Mouse (Mus musculus) layer of hippocampus, postnatal 10 days (tissue): Measurements from ENCODE around the gene Rrbp1. TPM values are rescaled to one million over a fixed set of nuclear protein-coding genes. Genes with fewer than 3 reads are reported as not detected.

Experiments used
- DNase-seq, 2 experiments: peaks; one replicate each; pipeline ENCODE4 v3.0.0; 2021; ENCODE audit warnings: low spot score in 2 of 2
- total RNA-seq, 2 experiments: library from RNA; stranded (reverse); gene quantifications; 2 replicates each; pipeline ENCODE4 v1.2.3; 2021

Gene Rrbp1
- total RNA-seq, 2 experiments from 2014 or later = 94.7 to 102 TPM

GRCm38 (mm10) chr2:143963318-143963717, 47.7 kb downstream of the Rrbp1 start:
- no peak for DNase-seq

- no peak for DNase-seq
Observed at GRCm38 (mm10) chr2:143962192-143962591, 48.9 kb downstream of the Rrbp1 start.

- DNase-seq = no peak
Observed at GRCm38 (mm10) chr2:143955746-143956145, 55.3 kb downstream of the Rrbp1 start.

- no peak for DNase-seq
Observed at GRCm38 (mm10) chr2:143955004-143955403, 56.1 kb downstream of the Rrbp1 start.

- DNase-seq = no peak
Observed at GRCm38 (mm10) chr2:143953944-143954343, 57.1 kb downstream of the Rrbp1 start.

DNA sequence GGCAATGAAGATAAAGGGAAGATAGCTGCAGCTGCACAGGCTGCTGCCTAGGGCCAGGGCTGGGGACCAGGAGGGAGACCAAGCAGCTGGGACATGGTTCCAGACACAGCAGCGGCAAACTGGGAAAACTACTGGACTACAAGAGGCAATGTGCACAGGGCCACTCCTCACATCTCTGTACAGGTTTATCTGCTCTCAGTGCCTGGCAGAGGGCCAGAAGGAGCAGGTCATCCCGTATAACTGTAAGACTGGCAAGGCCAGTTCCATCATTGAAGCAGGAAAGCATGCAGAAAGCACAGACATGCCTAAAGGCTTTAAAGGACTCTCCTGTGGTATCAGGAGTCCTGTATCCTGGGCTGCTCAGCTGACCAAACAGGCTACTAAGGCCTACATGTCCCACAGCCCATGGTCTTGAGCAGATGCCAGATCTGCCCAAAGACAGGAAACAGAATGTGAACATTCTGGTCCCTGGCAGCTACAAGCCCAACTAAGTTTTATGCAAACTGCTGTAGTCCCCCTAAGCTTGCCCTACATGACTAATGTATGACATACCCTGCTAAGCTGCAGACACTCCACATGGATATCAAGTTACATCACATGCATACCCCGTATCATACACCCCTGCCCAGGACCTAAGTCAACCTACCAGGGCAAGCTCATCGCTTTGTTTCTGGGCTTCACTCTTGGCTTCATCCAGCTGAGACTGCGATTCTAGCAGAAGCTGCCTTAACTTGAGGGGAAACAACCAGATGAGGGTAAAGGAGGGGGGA, 59.3 kb downstream of the Rrbp1 start:
- DNase-seq = no peak

DNA sequence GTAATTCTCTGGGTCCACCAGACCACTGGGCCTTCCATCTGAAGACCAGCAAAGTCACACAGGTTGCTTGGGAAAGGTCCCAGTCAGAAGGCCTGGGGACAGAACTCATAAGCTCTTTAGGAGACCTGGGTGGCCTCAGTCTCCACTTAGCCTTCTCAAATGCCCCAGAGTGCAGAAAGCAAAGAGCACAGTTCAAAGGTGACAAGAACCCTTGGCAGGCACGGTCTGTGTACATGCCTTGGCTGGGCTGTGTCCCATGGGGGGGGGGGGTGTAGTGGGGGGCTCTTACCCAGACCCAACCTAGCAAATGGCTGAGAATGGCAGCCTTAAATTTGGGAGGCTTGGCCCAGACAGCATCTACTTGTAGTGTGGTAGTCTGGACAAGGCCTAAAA, 60.0 kb downstream of the Rrbp1 start:
- no peak for DNase-seq

- DNase-seq = no peak
Observed at GRCm38 (mm10) chr2:143950290-143951027, 60.6 kb downstream of the Rrbp1 start.

- no peak for DNase-seq
Observed at GRCm38 (mm10) chr2:143949217-143949616, 61.8 kb downstream of the Rrbp1 start.

GRCm38 (mm10) chr2:143948416-143948815, 62.6 kb downstream of the Rrbp1 start:
- DNase-seq = no peak

- no peak for DNase-seq
Observed at GRCm38 (mm10) chr2:143947981-143948380, 63.1 kb downstream of the Rrbp1 start.

DNA sequence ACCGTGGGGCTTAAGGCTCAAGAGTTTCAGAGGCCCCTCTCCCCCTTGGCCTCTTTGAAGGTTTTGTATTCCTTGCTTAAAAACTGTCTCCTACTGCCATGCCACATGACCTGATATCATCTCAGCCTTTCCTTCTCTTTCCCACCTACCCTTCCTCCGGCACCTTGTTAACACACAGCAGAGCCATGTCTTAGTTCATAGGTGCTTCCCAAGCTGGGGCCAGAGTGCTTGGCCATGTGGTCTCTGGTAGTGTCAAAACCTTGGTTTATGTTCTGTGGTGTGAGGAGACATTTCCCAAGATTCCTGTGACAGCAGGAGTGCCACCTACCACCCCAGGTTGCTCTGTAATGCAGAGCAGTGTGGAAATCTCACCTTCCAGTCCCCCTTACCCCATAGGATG, 64.7 kb downstream of the Rrbp1 start:
- DNase-seq = no peak

- DNase-seq = no peak
Observed at GRCm38 (mm10) chr2:143945466-143946075, 65.5 kb downstream of the Rrbp1 start.

GRCm38 (mm10) chr2:143944796-143945195, 66.3 kb downstream of the Rrbp1 start:
- DNase-seq = no peak

GRCm38 (mm10) chr2:143940406-143940805, 70.7 kb downstream of the Rrbp1 start:
- no peak for DNase-seq

DNA sequence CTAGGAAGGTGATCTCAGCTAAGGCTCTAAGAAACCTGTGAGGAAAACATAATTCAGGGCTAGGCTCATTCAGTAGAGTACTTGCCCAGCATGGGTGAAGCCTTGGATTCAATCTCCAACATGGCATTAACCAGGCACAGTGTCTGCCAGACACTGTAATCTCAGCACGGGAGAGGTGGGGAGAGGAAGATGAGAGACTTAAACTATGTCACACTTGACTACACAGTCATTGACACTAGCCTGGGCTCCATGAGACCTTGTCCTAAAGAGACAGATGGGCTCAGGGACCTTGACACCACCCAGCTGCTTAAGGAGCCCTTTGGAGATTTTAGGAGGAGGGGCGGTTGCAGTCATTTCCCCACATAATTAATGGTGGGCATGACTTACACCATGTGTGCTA, 73.2 kb downstream of the Rrbp1 start:
- no peak for DNase-seq

DNA sequence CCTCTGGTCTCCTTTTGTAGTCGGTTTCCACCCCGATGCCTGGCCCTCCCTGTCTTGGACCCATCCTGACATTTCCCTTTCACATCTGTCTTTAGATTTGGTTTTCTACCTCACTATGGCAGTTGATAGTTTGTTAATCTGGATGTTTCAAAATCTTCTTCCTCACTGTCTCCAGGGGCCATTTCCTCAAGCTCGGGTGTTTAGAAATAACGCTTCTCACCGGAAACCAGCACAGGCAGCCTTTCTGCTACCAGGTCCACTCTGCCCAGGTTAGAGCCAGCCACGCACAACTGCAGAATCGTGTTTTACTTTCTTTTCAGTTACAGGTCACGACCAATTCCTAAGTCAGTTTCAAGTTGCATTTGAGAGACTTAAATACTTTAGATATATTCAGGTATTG, 76.6 kb downstream of the Rrbp1 start:
- no peak for DNase-seq

DNA sequence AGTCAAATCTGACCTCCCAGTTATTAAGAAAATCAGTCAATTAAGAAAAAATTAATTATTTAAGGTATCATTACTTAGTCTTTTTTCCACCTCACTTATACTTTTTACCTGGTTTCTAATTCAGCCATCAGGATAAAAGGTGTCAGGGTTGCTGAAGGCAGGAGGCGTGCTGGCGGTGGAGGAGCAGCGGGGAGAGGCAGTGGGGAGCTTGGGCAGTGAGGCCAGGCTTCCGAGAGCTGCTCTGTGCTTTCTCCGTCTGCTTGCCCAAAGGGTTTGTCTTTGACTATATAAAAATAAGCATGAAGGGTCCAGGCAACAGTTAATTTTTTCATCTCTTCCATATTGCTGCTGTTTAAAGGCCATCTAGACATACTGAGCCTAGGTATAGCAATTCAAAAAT, 77.5 kb downstream of the Rrbp1 start:
- DNase-seq = no peak

DNA sequence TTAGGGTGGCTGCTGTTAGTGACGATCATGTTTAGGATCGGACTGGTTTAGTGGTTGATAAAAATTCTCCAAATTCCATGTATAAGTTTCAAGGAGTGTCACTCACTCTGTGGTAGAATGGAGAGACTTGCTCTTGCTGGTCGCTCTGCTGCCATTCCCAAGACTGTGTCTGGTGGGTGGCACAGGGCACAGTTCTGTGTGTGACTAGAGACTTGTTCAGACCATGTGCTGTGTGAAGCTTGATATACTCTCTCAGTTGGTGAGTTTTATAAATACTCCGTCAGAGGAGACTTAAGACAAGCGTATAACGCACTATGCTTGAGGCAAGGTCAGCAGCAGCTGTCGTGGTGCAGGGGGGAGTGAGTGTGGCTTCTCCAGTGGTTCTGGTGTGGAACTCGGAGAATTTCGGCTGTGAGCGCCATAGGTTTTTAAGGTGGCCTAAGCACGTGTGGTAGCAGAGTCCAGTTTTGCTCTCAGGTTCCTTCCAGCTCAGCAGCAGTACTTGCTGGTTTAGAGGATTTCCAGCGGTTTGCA, 78.7 kb downstream of the Rrbp1 start:
- no peak for DNase-seq

GRCm38 (mm10) chr2:143929607-143930311, 81.3 kb downstream of the Rrbp1 start:
- DNase-seq = no peak

DNA sequence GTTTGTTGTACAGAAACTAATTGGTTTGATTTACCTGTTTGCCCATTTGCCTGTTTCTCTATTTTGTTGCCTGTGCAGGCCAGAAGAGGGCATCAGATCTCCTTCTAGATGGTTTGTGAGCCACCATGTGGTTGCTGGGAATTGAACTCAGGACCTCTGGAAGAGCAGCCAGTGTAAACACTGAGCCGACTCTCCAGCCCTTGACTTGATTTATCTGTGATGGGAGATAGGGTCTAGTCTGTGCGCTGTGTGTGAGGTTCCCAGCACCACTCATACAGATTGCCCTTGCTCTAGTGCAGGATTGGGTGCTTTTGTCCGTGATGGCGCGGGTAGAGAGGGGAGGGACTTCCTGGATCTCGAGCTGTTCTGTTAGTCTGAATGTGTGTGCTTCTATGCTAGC, 85.2 kb downstream of the Rrbp1 start:
- no peak for DNase-seq
